Mouse (Mus musculus) left cerebral cortex, adult 18-20 months (tissue): Measurements from ENCODE around the gene Dcaf12l1. TPM values are rescaled to one million over a fixed set of nuclear protein-coding genes. Genes with fewer than 3 reads are reported as not detected.
"Not testable (repeated sequence)": the region's sequence is repeated elsewhere in the genome, so short reads cannot be mapped to it uniquely, and the experiment has no call there.

Experiments
- DNase-seq, 2 experiments: peaks; one replicate each; pipeline ENCODE4 v3.0.0; 2021 to 2022; ENCODE audit warnings: low spot score in 2 of 2, mixed read lengths in 1 of 2
- long read RNA-seq, 2 experiments: library from polyadenylated mRNA; stranded (forward); transcript quantifications; one replicate each; pipeline ENCODE4 v2.0.0; 2021
- total RNA-seq, 2 experiments: library from RNA; stranded (reverse); gene quantifications; 2 replicates each; pipeline ENCODE4 v1.2.3; 2021

Gene Dcaf12l1
- total RNA-seq = 10 to 100 TPM; 40.6 to 46.6 TPM
- long read RNA-seq, experiment 1, transcript Dcaf12l1-202 (2 exons, 3,495 nt) = minor isoform, 17 of 54 reads
- long read RNA-seq, experiment 1, transcript Dcaf12l1-201 (2 exons, 3,509 nt) = major isoform, 35 of 54 reads
- long read RNA-seq, experiment 1, partial matches to known transcripts = 2 of 54 reads
- long read RNA-seq, experiment 1, other reads (novel, unspliced or antisense) = 0 of 54 reads
- long read RNA-seq, experiment 2, transcript Dcaf12l1-202 (2 exons, 3,495 nt) = minor isoform, 7 of 40 reads
- long read RNA-seq, experiment 2, transcript Dcaf12l1-201 (2 exons, 3,509 nt) = major isoform, 33 of 40 reads
- long read RNA-seq, experiment 2, partial matches to known transcripts = 0 of 40 reads
- long read RNA-seq, experiment 2, other reads (novel, unspliced or antisense) = 0 of 40 reads

GRCm38 (mm10) chrX:44789761-44790411, at the start of gene Dcaf12l1:
TSS of gene Dcaf12l1 (minus strand) at chrX:44790197.
- peak; percentile 57 to 63 for DNase-seq

- not testable (repeated sequence) for DNase-seq
These were observed 19.4 kb upstream of the Dcaf12l1 start for GRCm38 (mm10) chrX:44809356-44809755.

- DNase-seq = peak; percentile 1 to 5
These were observed 799 bp downstream of the Dcaf12l1 start for GRCm38 (mm10) chrX:44789036-44789760.
